Mouse (Mus musculus): ENCODE measurements around the gene Bod1l.

Gene Bod1l

GRCm38 (mm10) chr5:41794434-41794833 is 49.7 kb downstream of the Bod1l start:
- no peak for DNase-seq

GRCm38 (mm10) chr5:41790517-41790916 is 53.6 kb downstream of the Bod1l start:
- DNase-seq: no peak

- DNase-seq: no peak
Observed at GRCm38 (mm10) chr5:41788877-41789276, 55.2 kb downstream of the Bod1l start.

- no peak for DNase-seq
Observed at GRCm38 (mm10) chr5:41781890-41782289, 62.2 kb downstream of the Bod1l start.

GRCm38 (mm10) chr5:41780026-41780425 is 64.1 kb downstream of the Bod1l start:
- DNase-seq: no peak

- DNase-seq: no peak
Observed at GRCm38 (mm10) chr5:41775728-41776127, 68.4 kb downstream of the Bod1l start.

GRCm38 (mm10) chr5:41775273-41775672 is 68.8 kb downstream of the Bod1l start:
- DNase-seq: no peak

- peak; percentile 67 to 91 for DNase-seq
Observed at GRCm38 (mm10) chr5:41768382-41769040, 75.6 kb downstream of the Bod1l start.

- peak in 1 of 2 experiments; percentile 30 for DNase-seq
Observed at GRCm38 (mm10) chr5:41767296-41768200, 76.6 kb downstream of the Bod1l start.

GRCm38 (mm10) chr5:41766406-41767010 is 77.6 kb downstream of the Bod1l start:
- DNase-seq: no peak

GRCm38 (mm10) chr5:41765626-41766405 is 78.3 kb downstream of the Bod1l start:
- DNase-seq: no peak

- peak in 1 of 2 experiments; percentile 25 for DNase-seq
Observed at GRCm38 (mm10) chr5:41763731-41764721, 80.1 kb downstream of the Bod1l start, which contains the start of gene Nkx3-2. TSS of gene Nkx3-2 (minus strand) at chr5:41764501.

GRCm38 (mm10) chr5:41762947-41763730 is 81.0 kb downstream of the Bod1l start:
- DNase-seq: peak; percentile 12 to 17

GRCm38 (mm10) chr5:41762141-41762946 is 81.8 kb downstream of the Bod1l start:
- peak in 1 of 2 experiments; percentile 13 for DNase-seq

GRCm38 (mm10) chr5:41761509-41762140 is 82.5 kb downstream of the Bod1l start:
- DNase-seq: peak in 1 of 2 experiments; percentile 12

- no peak for DNase-seq
Observed at GRCm38 (mm10) chr5:41760831-41761508, 83.1 kb downstream of the Bod1l start.

GRCm38 (mm10) chr5:41760071-41760470 is 84.0 kb downstream of the Bod1l start:
- DNase-seq: no peak

Measured in spleen, adult 18-20 months (tissue).